Mouse (Mus musculus): ENCODE measurements at regions not wholly inside any gene's neighbourhood (a gene's known extent, or its start where the extent isn't known, plus 50 kb on each side); places are given as distances from the start of the nearest gene placed in this dataset.
"Not testable (repeated sequence)": the region's sequence is repeated elsewhere in the genome, so short reads cannot be mapped to it uniquely, and the experiment has no call there.

- in situ Hi-C loops (cut with MboI, MseI), result no loop called here
Observed at GRCm38 (mm10) chr2:146721184-146721715, 134.4 kb upstream of the Kiz start.

DNA sequence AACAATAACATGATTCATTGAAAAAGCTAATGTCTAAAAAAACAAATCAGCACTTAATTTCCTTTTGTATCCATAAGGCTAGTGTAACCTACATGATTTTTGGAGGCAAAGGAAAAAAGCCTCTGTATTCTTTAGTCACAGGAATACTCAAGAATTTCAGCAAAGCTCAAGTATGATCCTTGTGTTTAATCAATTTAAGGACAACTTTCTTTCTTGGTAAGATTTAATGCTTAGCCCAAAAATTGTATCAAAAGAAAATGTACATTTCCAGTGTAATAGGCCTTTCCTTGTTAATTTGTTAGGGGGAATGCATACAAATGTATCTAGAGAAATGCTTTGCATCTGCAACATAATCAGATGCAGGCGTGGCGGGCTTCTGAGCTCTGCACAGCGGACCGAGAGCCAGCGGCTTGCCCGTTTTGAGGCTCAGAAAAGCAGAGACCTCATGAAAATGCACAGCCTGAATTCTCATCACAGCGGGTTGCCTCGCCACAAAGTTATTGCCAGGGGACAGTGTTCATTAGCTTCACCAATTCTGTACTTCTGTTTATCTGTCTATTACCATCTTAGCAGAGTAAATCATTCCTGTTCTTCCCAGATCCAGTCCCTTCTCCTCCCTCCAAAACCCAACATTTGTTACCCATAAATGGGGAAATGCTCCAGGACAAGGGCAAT, 133.2 kb upstream of the Kiz start:
- in situ Hi-C loops (cut with MboI, MseI), result no loop called here

DNA sequence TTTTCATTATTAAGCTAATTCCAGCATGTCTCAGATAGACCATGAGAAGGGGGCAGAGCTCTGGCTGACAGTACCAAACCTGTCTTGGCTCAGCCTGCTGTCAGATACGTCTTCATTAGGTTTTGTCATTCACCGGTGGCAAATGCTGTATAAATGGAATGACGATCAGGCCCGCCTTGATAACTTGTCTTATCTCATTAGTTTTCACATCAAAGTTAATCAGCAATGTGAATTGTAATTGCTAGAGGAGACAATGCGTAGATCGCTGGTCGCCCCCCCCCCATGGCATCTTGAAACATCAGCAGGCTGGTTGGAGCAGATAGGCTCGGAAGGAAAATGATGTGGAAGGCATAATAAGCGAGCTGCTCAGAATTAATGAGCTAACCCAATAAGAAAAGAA, 132.5 kb upstream of the Kiz start:
- in situ Hi-C loops (cut with MboI, MseI), result no loop called here

GRCm38 (mm10) chr2:146723671-146724070, 132.0 kb upstream of the Kiz start:
- in situ Hi-C loops (cut with MboI, MseI), result no loop called here

- in situ Hi-C loops (cut with MboI, MseI), result no loop called here
Observed at GRCm38 (mm10) chr2:146724142-146724679, 131.5 kb upstream of the Kiz start.

- in situ Hi-C loops (cut with MboI, MseI), result no loop called here
Observed at GRCm38 (mm10) chr2:146724924-146725555, 130.6 kb upstream of the Kiz start.

GRCm38 (mm10) chr2:146728693-146729092, 127.0 kb upstream of the Kiz start:
- in situ Hi-C loops (cut with MboI, MseI), result no loop called here

- in situ Hi-C loops (cut with MboI, MseI), result no loop called here
Observed at GRCm38 (mm10) chr2:146731081-146731480, 124.6 kb upstream of the Kiz start.

- in situ Hi-C loops (cut with MboI, MseI), result not testable (repeated sequence)
Observed at GRCm38 (mm10) chr2:146732891-146733290, 122.8 kb upstream of the Kiz start.

DNA sequence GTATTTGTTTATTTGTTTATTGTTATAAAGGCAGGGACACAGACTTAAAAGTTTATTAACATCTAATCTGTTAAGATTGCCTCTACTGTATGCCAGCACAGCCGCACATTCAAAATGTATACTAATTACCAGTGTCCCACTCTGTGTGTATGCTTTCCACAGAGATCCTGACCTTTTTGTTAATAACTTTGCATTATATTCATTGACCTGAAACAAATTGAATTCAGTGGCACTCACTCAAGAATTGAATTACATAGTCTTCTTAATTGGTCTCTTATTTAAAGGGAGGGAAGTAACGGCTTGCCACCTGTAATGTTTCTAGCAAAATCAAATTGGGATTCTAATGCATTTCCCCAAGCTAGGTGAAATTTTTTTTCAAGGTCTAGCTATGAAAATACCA, 111.3 kb upstream of the Kiz start:
- in situ Hi-C loops (cut with MboI, MseI), result no loop called here

DNA sequence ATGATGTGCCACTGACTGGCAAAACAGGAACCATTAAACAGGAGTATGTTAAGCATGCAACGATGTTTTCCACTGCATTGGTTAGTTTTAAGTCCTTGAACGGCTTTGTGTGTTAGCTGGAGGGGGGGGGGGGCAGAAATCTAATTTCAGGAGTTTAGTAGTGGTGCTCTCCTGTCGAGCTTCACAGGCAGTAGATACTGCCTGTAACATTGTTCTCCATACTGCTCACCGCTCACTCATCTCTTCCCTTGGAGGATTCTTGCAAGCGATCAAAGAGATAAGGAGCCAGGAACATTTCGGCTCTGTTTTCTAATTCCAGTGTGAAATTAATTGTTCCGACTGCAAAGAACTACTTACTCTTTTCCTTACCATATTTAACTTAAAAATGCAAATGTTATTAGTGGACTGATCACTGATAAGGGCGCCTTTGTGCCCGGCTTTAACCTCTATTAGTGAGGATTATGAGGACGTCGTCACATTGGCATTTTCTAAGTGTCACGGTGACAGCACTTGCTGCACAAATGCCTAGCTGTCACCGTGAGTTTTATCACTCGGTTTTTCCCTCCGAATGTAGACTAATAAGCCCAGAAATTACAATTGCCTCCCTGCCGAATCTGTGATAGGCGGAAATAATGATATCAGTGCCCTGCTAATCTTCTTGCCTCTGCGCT, 110.5 kb upstream of the Kiz start:
- in situ Hi-C loops (cut with MboI, MseI), result no loop called here

DNA sequence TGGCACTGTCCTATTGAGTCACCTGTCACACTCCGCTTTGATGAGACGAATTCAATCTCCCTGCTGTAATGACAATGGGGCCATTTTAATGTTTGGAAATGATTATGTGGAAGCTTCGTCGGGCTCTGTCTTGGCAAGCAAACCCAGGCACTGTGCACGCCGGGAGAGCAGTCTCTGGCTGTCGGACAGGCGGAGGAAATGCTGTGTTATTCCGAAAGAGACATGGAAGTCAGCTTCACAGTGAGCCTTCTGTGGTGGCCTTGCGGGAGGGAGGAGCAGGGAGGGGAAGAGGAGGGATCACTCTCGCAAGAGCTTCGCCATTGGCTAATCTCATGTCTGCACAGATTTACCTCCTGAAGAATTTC, 110.0 kb upstream of the Kiz start:
- in situ Hi-C loops (cut with MboI, MseI), result no loop called here

DNA sequence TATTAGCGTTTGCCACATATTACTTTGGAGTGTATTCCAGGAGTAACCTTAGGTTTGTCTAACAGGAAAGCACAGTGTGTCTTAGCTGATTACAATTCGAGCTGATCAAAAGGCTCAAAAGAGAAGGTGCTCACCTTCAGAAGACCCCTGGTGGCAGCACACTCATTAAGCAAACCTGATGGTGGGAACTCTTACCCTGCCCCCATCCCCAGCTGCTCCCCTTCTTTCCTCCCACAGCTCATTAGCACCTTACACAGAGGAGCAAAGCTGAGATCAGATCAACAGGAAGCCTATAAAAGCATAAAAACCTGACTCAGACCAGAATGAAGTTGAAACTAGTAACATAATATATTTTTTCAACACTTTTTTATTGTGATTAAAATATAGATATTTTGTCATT, 101.7 kb upstream of the Kiz start:
- in situ Hi-C loops (cut with MboI, MseI), result no loop called here

DNA sequence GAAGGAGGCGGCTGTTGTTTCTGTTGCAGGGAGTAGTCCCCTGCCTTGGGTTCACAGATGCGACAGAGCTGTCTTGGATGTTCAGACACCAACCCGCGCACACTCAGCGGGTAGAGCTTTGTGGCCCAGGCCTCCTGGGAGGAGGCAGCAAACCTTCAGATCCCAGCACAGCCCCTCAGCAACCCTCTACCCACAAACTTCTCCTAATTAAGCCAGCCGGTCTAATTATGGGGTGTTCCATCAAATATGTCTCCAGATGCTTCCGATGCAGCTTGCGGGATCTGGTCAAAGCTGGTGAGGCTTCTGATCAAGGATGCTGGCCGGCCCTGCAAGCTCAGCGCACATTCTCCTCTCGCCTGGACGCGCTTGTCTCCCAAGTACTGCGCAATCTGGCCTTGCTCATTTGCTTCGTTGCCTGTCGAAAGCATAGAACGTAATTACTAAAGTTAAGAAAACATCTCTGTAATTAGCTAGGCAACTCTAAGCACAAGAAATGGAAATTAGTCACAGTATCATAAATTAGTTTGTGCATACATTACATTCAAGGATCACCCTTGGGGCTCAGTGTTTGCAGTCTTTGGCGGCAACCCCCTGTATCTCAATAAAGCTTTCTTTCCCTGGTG, 92.0 kb upstream of the Kiz start:
- in situ Hi-C loops (cut with MboI, MseI), result loop anchor here in 1 of 2 experiments (10.0 kb wide), 1 partner anchor 711 kb away; no protein-coding TSS in a partner anchor

- in situ Hi-C loops (cut with MboI, MseI), result loop anchor here in 1 of 2 experiments (10.0 kb wide), 1 partner anchor 710 kb away; no protein-coding TSS in a partner anchor
Observed at GRCm38 (mm10) chr2:146764313-146765255, 91.1 kb upstream of the Kiz start.

GRCm38 (mm10) chr2:146774876-146775275, 80.8 kb upstream of the Kiz start:
- in situ Hi-C loops (cut with MboI, MseI), result no loop called here

- in situ Hi-C loops (cut with MboI, MseI), result no loop called here
Observed at GRCm38 (mm10) chr2:146787132-146787810, 68.4 kb upstream of the Kiz start.

- in situ Hi-C loops (cut with MboI, MseI), result no loop called here
Observed at GRCm38 (mm10) chr2:146787811-146788455, 67.7 kb upstream of the Kiz start.

DNA sequence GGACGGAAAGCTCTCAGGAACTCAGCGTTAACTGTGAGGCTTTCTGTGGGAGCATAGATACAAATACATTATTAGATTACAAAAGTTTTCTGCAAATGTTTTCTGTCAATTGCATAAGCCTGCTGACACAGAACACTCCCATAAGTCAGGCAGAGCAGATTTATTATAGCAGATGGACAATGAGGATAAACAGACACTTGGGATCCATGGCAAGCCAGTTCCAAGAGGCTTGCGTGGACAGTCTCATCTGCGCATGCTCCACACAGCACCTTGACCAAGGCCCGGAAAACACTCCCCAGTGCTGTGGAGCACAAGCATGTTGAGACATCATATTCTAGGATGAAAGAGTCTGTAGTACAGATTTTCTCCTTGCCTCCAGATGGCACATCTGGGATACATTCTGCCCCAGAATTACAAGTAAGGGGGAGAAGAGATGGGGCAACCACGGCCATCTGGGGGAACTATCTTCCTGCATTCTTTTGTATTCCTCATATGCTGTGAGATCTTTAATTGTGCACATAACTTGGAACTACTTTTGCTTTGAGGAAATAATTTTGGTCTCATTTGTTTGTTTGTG, 62.7 kb upstream of the Kiz start:
- in situ Hi-C loops (cut with MboI, MseI), result no loop called here
